Mouse (Mus musculus): ENCODE data around the gene Dna2.

DNA sequence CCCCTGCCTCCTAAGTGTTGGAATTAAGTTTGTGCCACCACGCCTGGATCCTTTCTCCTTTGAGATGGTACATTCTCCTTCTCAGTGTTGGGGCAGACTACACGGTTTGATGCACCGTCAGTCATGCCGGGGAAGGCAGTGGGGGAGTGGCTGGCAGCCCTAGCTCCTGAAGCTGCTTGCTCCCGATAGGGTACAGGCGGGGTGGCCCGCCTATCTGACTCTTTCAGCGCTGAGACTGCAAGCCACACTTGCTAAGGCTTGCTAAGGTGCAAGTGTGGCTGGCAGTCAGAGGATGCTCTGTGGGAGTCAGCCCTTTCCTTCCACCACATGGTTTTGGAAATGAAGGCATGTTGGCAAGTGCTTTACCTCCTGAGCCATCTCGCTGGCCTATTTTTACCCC is 53.8 kb downstream of the Dna2 start:
- no peak for TF ChIP-seq CTCF (IDR thresholded peaks at IDR 0.05; ENCODE audit: low read depth)
- peak; percentile 39; the same call in 1 of the 2 replicates for TF ChIP-seq EP300 (IDR thresholded peaks at IDR 0.05; ENCODE audit: low read depth)

Data from liver, embryonic 14.5 days (tissue).